Mouse (Mus musculus) liver, embryonic 12.5 days (tissue): Measurements from ENCODE around the gene Rundc3b. TPM values are rescaled to one million over a fixed set of nuclear protein-coding genes. Genes with fewer than 3 reads are reported as not detected.

Experiments used
- ATAC-seq: fragments of 200-750 bp; cut with Nextera tagmentation; 2 replicates; pipeline ENCODE4 v1.8.0; 2017; ENCODE audit warnings: moderate number of reproducible peaks, mild to moderate bottlenecking, moderate library complexity
- H3K27ac ChIP-seq: fragments of 300-500 bp; sonication (generic); 2 replicates; pipeline ENCODE4 v1.5.1; 2016; ENCODE audit warnings: mild to moderate bottlenecking
- H3K27me3 ChIP-seq: fragments of 300-500 bp; sonication (generic); replicated peaks from 2 replicates; pipeline ENCODE4 v1.6.1; 2016; ENCODE audit warnings: mild to moderate bottlenecking, moderate library complexity
- H3K36me3 ChIP-seq: fragments of 300-500 bp; sonication (generic); 2 replicates; pipeline ENCODE4 v1.6.1; 2016; ENCODE audit warnings: mild to moderate bottlenecking, moderate library complexity
- H3K4me1 ChIP-seq: fragments of 300-500 bp; sonication (generic); 2 replicates; pipeline ENCODE4 v1.6.1; 2016
- H3K4me2 ChIP-seq: fragments of 300-500 bp; sonication (generic); 2 replicates; pipeline ENCODE4 v1.6.1; 2016; ENCODE audit warnings: mild to moderate bottlenecking, moderate library complexity
- H3K4me3 ChIP-seq: fragments of 300-500 bp; sonication (generic); 2 replicates; pipeline ENCODE4 v1.5.1; 2016; ENCODE audit warnings: mild to moderate bottlenecking, moderate library complexity
- H3K9ac ChIP-seq: fragments of 300-500 bp; sonication (generic); 2 replicates; pipeline ENCODE4 v1.6.1; 2016; ENCODE audit warnings: mild to moderate bottlenecking, moderate library complexity
- H3K9me3 ChIP-seq: fragments of 300-500 bp; sonication (generic); replicated peaks from 2 replicates; pipeline ENCODE4 v1.6.1; 2016; ENCODE audit warnings: mild to moderate bottlenecking, moderate library complexity
- polyA plus RNA-seq: library from polyadenylated mRNA; unstranded; fragments of >200 nt; fragmentation: Nextera tagmentation; extraction: Ambion mirVana; gene quantifications from 2 replicates; pipeline ENCODE4 v1.2.1, GENCODE M21; 2016

Rundc3b gene
- polyA plus RNA-seq, 1 experiment from 2014 or later = 0.41 TPM

- H3K27ac ChIP-seq = no peak overlapping the region
- H3K36me3 ChIP-seq = peaks cover 23% of the 10 kb centered on the region; the same call in 1 of the 2 replicates
- no peak for ATAC-seq
- H3K9ac ChIP-seq = no peak overlapping the region
- H3K9me3 ChIP-seq = no peaks in the 10 kb centered on the region
- no peaks in the 10 kb centered on the region for H3K27me3 ChIP-seq
- H3K4me2 ChIP-seq = no peak overlapping the region
- H3K4me3 ChIP-seq = no peak overlapping the region
- H3K4me1 ChIP-seq = no peaks in the 10 kb centered on the region
These were observed 167.2 kb downstream of the Rundc3b start for GRCm38 (mm10) chr5:8455565-8455964.

Other genes with a start within 250 kb of the Rundc3b start
- gene Dbf4, start 200.2 kb downstream of the Rundc3b start, polyA plus RNA-seq = 41.9 and 46.2 TPM in 2 replicates
- gene Slc25a40, start 200.1 kb downstream of the Rundc3b start, polyA plus RNA-seq = 5.3 TPM in 2 replicates
- gene Abcb1a, start 37.1 kb upstream of the Rundc3b start, polyA plus RNA-seq = 0.26 and 0.27 TPM in 2 replicates
- 0.89 and 1.2 TPM in 2 replicates for gene Abcb1b, start 175.2 kb upstream of the Rundc3b start, polyA plus RNA-seq